Mouse (Mus musculus): ENCODE measurements around the gene Barhl1. TPM values are rescaled to one million over a fixed set of nuclear protein-coding genes. Genes with fewer than 3 reads are reported as not detected.

The Barhl1 gene
- total RNA-seq, 2 experiments from 2014 or later = not detected

GRCm38 (mm10) chr2:28875554-28875953, 40.9 kb downstream of the Barhl1 start:
- DNase-seq (ENCODE audit: low spot score in 2 of 2) = no peak

GRCm38 (mm10) chr2:28867495-28867894, 49.0 kb downstream of the Barhl1 start:
- DNase-seq (ENCODE audit: low spot score in 2 of 2) = no peak

- DNase-seq (ENCODE audit: low spot score in 2 of 2) = no peak
These were observed 52.6 kb downstream of the Barhl1 start for GRCm38 (mm10) chr2:28863857-28864256.

- no peak for DNase-seq (ENCODE audit: low spot score in 2 of 2)
These were observed 55.6 kb downstream of the Barhl1 start for GRCm38 (mm10) chr2:28860678-28861423.

GRCm38 (mm10) chr2:28859303-28859702, 57.2 kb downstream of the Barhl1 start:
- no peak for DNase-seq (ENCODE audit: low spot score in 2 of 2)

Other genes starting within 250 kb of the Barhl1 start
- under 1 TPM in 1 of 2 experiments, not detected in 1; 0.61 TPM for gene Spaca9, start 216.9 kb downstream of the Barhl1 start, total RNA-seq (2021)
- gene Ak8, start 216.5 kb downstream of the Barhl1 start, total RNA-seq (2021) = 1 to 10 TPM; 1.1 to 1.5 TPM
- gene Gtf3c4, start 76.3 kb downstream of the Barhl1 start, total RNA-seq (2021) = 10 to 100 TPM; 32.4 to 36.1 TPM
- gene Ddx31, start 76.3 kb downstream of the Barhl1 start, total RNA-seq (2021) = 1 to 10 TPM; 6.5 to 7.2 TPM
- not detected for gene Cfap77, start 138.4 kb upstream of the Barhl1 start, total RNA-seq (2021)
- gene Ttf1, start 143.6 kb upstream of the Barhl1 start, total RNA-seq (2021) = 10 to 100 TPM; 11.2 to 12.7 TPM
- 10 to 100 TPM; 46.9 to 51.0 TPM for gene Setx, start 207.5 kb upstream of the Barhl1 start, total RNA-seq (2021)